Mouse (Mus musculus) liver, embryonic 12.5 days (tissue): ENCODE measurements around the gene Gm45753. TPM values are rescaled to one million over a fixed set of nuclear protein-coding genes. Genes with fewer than 3 reads are reported as not detected.

Experiments used
- ATAC-seq: fragments of 200-750 bp; cut with Nextera tagmentation; 2 replicates; pipeline ENCODE4 v1.8.0; 2017; ENCODE audit warnings: moderate number of reproducible peaks, mild to moderate bottlenecking, moderate library complexity
- H3K27ac ChIP-seq: fragments of 300-500 bp; sonication (generic); 2 replicates; pipeline ENCODE4 v1.5.1; 2016; ENCODE audit warnings: mild to moderate bottlenecking
- H3K27me3 ChIP-seq: fragments of 300-500 bp; sonication (generic); replicated peaks from 2 replicates; pipeline ENCODE4 v1.6.1; 2016; ENCODE audit warnings: mild to moderate bottlenecking, moderate library complexity
- H3K36me3 ChIP-seq: fragments of 300-500 bp; sonication (generic); 2 replicates; pipeline ENCODE4 v1.6.1; 2016; ENCODE audit warnings: mild to moderate bottlenecking, moderate library complexity
- H3K4me1 ChIP-seq: fragments of 300-500 bp; sonication (generic); 2 replicates; pipeline ENCODE4 v1.6.1; 2016
- H3K4me2 ChIP-seq: fragments of 300-500 bp; sonication (generic); 2 replicates; pipeline ENCODE4 v1.6.1; 2016; ENCODE audit warnings: mild to moderate bottlenecking, moderate library complexity
- H3K4me3 ChIP-seq: fragments of 300-500 bp; sonication (generic); 2 replicates; pipeline ENCODE4 v1.5.1; 2016; ENCODE audit warnings: mild to moderate bottlenecking, moderate library complexity
- H3K9ac ChIP-seq: fragments of 300-500 bp; sonication (generic); 2 replicates; pipeline ENCODE4 v1.6.1; 2016; ENCODE audit warnings: mild to moderate bottlenecking, moderate library complexity
- H3K9me3 ChIP-seq: fragments of 300-500 bp; sonication (generic); replicated peaks from 2 replicates; pipeline ENCODE4 v1.6.1; 2016; ENCODE audit warnings: mild to moderate bottlenecking, moderate library complexity
- WGBS: fragments of 180-500 bp; shearing (Covaris S2); methylation state at CpG from one replicate; pipeline ENCODE4 v1.1.7; 2016; ENCODE audit not compliant: insufficient replicate concordance; 5-methylcytosine and 5-hydroxymethylcytosine counted together
- polyA plus RNA-seq: library from polyadenylated mRNA; unstranded; fragments of >200 nt; fragmentation: Nextera tagmentation; extraction: Ambion mirVana; gene quantifications from 2 replicates; pipeline ENCODE4 v1.2.1, GENCODE M21; 2016

Gene Gm45753
- polyA plus RNA-seq, 1 experiment from 2014 or later, result 1.8 TPM

- H3K27me3 ChIP-seq, result no peaks in the 10 kb centered on the region
- no peaks in the 10 kb centered on the region for H3K36me3 ChIP-seq
- H3K27ac ChIP-seq, result no peak overlapping the region
- no peaks in the 10 kb centered on the region for H3K9me3 ChIP-seq
- H3K4me3 ChIP-seq, result no peak overlapping the region
- H3K9ac ChIP-seq, result no peak overlapping the region
- H3K4me2 ChIP-seq, result no peak overlapping the region
- no peaks in the 10 kb centered on the region for H3K4me1 ChIP-seq
- ATAC-seq, result no peak
- WGBS, result 59% methylated on average over 2 of the region's 2 CpGs
Measured at GRCm38 (mm10) chr8:45321365-45321764, 13.1 kb upstream of the Gm45753 start.

- ATAC-seq, result no peak
- H3K36me3 ChIP-seq, result no peaks in the 10 kb centered on the region
- no peak overlapping the region for H3K4me2 ChIP-seq
- H3K27ac ChIP-seq, result no peak overlapping the region
- H3K9ac ChIP-seq, result no peak overlapping the region
- no peaks in the 10 kb centered on the region for H3K4me1 ChIP-seq
- 33% methylated on average over 1 of the region's 1 CpGs for WGBS
- H3K27me3 ChIP-seq, result no peaks in the 10 kb centered on the region
- H3K9me3 ChIP-seq, result no peaks in the 10 kb centered on the region
- no peak overlapping the region for H3K4me3 ChIP-seq
Measured at GRCm38 (mm10) chr8:45320930-45321329, 12.7 kb upstream of the Gm45753 start.

GRCm38 (mm10) chr8:45310967-45311366 is 2.7 kb upstream of the Gm45753 start:
- H3K4me1 ChIP-seq, result no peaks in the 10 kb centered on the region
- no peaks in the 10 kb centered on the region for H3K9me3 ChIP-seq
- no peaks in the 10 kb centered on the region for H3K36me3 ChIP-seq
- no peak overlapping the region for H3K4me2 ChIP-seq
- H3K4me3 ChIP-seq, result no peak overlapping the region
- no peaks in the 10 kb centered on the region for H3K27me3 ChIP-seq
- no peak overlapping the region for H3K27ac ChIP-seq
- no peak for ATAC-seq
- no peak overlapping the region for H3K9ac ChIP-seq
- 62% methylated on average over 4 of the region's 4 CpGs for WGBS

GRCm38 (mm10) chr8:45305479-45305878 is 2.8 kb downstream of the Gm45753 start:
- H3K9me3 ChIP-seq, result no peaks in the 10 kb centered on the region
- no peak for ATAC-seq
- 72% methylated on average over 1 of the region's 1 CpGs for WGBS
- no peak overlapping the region for H3K27ac ChIP-seq
- H3K4me1 ChIP-seq, result no peaks in the 10 kb centered on the region
- H3K9ac ChIP-seq, result no peak overlapping the region
- no peak overlapping the region for H3K4me2 ChIP-seq
- no peaks in the 10 kb centered on the region for H3K27me3 ChIP-seq
- H3K36me3 ChIP-seq, result no peaks in the 10 kb centered on the region
- H3K4me3 ChIP-seq, result no peak overlapping the region

- Histone ChIP-seq H3K9me3 (no peaks in the 10 kb centered on the region), H3K9ac (no peak overlapping the region), H3K4me2 (no peak overlapping the region), H3K27me3 (no peaks in the 10 kb centered on the region), H3K27ac (no peak overlapping the region), H3K36me3 (no peaks in the 10 kb centered on the region), H3K4me1 (no peaks in the 10 kb centered on the region), H3K4me3 (no peak overlapping the region)
- 59% methylated on average over 3 of the region's 3 CpGs for WGBS
- no peak for ATAC-seq
Measured at GRCm38 (mm10) chr8:45304354-45304753, 3.9 kb downstream of the Gm45753 start.

- Histone ChIP-seq H3K4me1 (no peaks in the 10 kb centered on the region), H3K36me3 (no peaks in the 10 kb centered on the region), H3K9ac (no peak overlapping the region), H3K27me3 (no peaks in the 10 kb centered on the region), H3K4me2 (no peak overlapping the region), H3K4me3 (no peak overlapping the region), H3K27ac (no peak overlapping the region), H3K9me3 (no peaks in the 10 kb centered on the region)
- no peak for ATAC-seq
- WGBS, result 78% methylated on average over 8 of the region's 8 CpGs
Measured at GRCm38 (mm10) chr8:45302390-45302789, 5.9 kb downstream of the Gm45753 start.

- Histone ChIP-seq H3K4me2 (no peak overlapping the region), H3K27ac (no peak overlapping the region), H3K4me1 (no peaks in the 10 kb centered on the region), H3K4me3 (no peak overlapping the region), H3K9me3 (no peaks in the 10 kb centered on the region), H3K27me3 (no peaks in the 10 kb centered on the region), H3K36me3 (no peaks in the 10 kb centered on the region), H3K9ac (no peak overlapping the region)
- WGBS, result 72% methylated on average over 6 of the region's 6 CpGs
- ATAC-seq, result no peak
Measured at GRCm38 (mm10) chr8:45295276-45295675, 13.0 kb downstream of the Gm45753 start.

- no peak within 1 kb of the TSS for H3K4me2 ChIP-seq
- no peaks in the 10 kb centered on the region for H3K27me3 ChIP-seq
- no peaks in the 10 kb centered on the region for H3K4me1 ChIP-seq
- no peak within 1 kb of the TSS for H3K9ac ChIP-seq
- no peaks in the 10 kb centered on the region for H3K36me3 ChIP-seq
- no peak within 1 kb of the TSS for H3K4me3 ChIP-seq
- ATAC-seq, result no peak
- no peak within 1 kb of the TSS for H3K27ac ChIP-seq
- WGBS, result 68% methylated on average over 7 of the region's 7 CpGs
- H3K9me3 ChIP-seq, result no peaks in the 10 kb centered on the region
Measured at GRCm38 (mm10) chr8:45294687-45295086, 13.6 kb downstream of the Gm45753 start, which contains the start of gene Klkb1. TSS of gene Klkb1 (minus strand) at chr8:45294859.

GRCm38 (mm10) chr8:45291790-45292189 is 16.5 kb downstream of the Gm45753 start:
- Histone ChIP-seq H3K9me3 (no peaks in the 10 kb centered on the region), H3K4me3 (no peak overlapping the region), H3K4me2 (no peak overlapping the region), H3K4me1 (no peaks in the 10 kb centered on the region), H3K27ac (no peak overlapping the region), H3K27me3 (no peaks in the 10 kb centered on the region), H3K36me3 (no peaks in the 10 kb centered on the region), H3K9ac (no peak overlapping the region)
- WGBS, result 58% methylated on average over 2 of the region's 2 CpGs
- no peak for ATAC-seq

- Histone ChIP-seq H3K27ac (no peak overlapping the region), H3K4me2 (no peak overlapping the region), H3K27me3 (no peaks in the 10 kb centered on the region), H3K4me3 (no peak overlapping the region), H3K4me1 (no peaks in the 10 kb centered on the region), H3K9ac (no peak overlapping the region), H3K36me3 (no peaks in the 10 kb centered on the region), H3K9me3 (no peaks in the 10 kb centered on the region)
- ATAC-seq, result no peak
- 70% methylated on average over 8 of the region's 8 CpGs for WGBS
Measured at GRCm38 (mm10) chr8:45281630-45282029, 26.6 kb downstream of the Gm45753 start.

GRCm38 (mm10) chr8:45277453-45277852 is 30.8 kb downstream of the Gm45753 start:
- H3K9ac ChIP-seq, result no peak overlapping the region
- no peaks in the 10 kb centered on the region for H3K36me3 ChIP-seq
- H3K27ac ChIP-seq, result no peak overlapping the region
- no peak for ATAC-seq
- no peaks in the 10 kb centered on the region for H3K27me3 ChIP-seq
- no peaks in the 10 kb centered on the region for H3K9me3 ChIP-seq
- no peak overlapping the region for H3K4me2 ChIP-seq
- no peaks in the 10 kb centered on the region for H3K4me1 ChIP-seq
- WGBS, result 62% methylated on average over 3 of the region's 3 CpGs
- no peak overlapping the region for H3K4me3 ChIP-seq

- WGBS, result 72% methylated on average over 4 of the region's 4 CpGs
- Histone ChIP-seq H3K9me3 (no peaks in the 10 kb centered on the region), H3K4me1 (no peaks in the 10 kb centered on the region)
Measured at GRCm38 (mm10) chr8:45274317-45274716, 33.9 kb downstream of the Gm45753 start.

GRCm38 (mm10) chr8:45269056-45269455 is 39.2 kb downstream of the Gm45753 start:
- no peak overlapping the region for H3K4me3 ChIP-seq
- H3K4me1 ChIP-seq, result no peaks in the 10 kb centered on the region
- H3K36me3 ChIP-seq, result no peaks in the 10 kb centered on the region
- H3K27me3 ChIP-seq, result no peaks in the 10 kb centered on the region
- ATAC-seq, result no peak
- no peak overlapping the region for H3K9ac ChIP-seq
- no peak overlapping the region for H3K4me2 ChIP-seq
- H3K27ac ChIP-seq, result no peak overlapping the region
- no peaks in the 10 kb centered on the region for H3K9me3 ChIP-seq

More at GRCm38 (mm10) chr8:45274317-45274716, 33.9 kb downstream of the Gm45753 start:
- ATAC-seq, result no peak
- no peak overlapping the region for H3K4me3 ChIP-seq
- H3K27ac ChIP-seq, result no peak overlapping the region
- H3K4me2 ChIP-seq, result no peak overlapping the region
- H3K27me3 ChIP-seq, result no peaks in the 10 kb centered on the region
- no peaks in the 10 kb centered on the region for H3K36me3 ChIP-seq
- no peak overlapping the region for H3K9ac ChIP-seq
